Mouse (Mus musculus) spleen, postnatal 10 days (tissue): ENCODE results near the gene Cldn17.

Source experiments
- DNase-seq, 2 experiments: peaks; one replicate each; pipeline ENCODE4 v3.0.0; 2021 to 2022; ENCODE audit warnings: low spot score in 2 of 2

Gene Cldn17

GRCm38 (mm10) chr16:88506878-88507277 is at the start of gene Cldn17:
Cldn17 (minus strand) TSS chr16:88506978.
- no peak for DNase-seq

GRCm38 (mm10) chr16:88542488-88542887 is 35.7 kb upstream of the Cldn17 start:
- DNase-seq, result no peak

DNA sequence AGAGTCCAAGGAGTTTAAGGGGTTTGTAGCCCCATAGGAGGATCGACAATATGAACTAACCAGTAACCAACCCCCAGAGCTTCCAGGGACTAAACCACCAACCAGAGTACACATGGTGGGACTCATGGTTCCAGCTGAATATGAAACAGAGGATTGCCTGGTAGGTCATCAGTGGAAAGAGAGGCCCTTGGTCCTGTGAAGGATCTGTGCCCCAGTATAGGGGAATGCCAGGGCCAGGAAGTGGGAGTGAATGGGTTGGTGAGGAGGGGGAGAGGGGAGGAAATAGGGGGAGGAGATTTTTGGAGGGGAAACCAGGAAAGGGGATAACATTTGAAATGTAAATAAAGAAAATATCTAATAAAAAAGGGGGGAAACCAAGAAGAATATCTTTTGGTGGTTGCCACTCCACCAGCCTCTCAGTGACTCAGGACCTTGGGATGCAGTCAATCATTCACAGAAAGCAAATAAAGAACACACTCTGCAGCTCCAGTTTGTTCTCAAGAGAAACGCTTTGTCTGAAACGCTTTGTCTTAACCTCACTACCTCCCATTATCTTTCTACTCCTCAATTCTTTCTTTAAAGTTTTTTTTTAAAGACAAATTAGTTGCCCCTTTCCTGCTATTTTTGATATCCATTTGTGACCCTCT is 33.2 kb upstream of the Cldn17 start:
- no peak for DNase-seq

DNA sequence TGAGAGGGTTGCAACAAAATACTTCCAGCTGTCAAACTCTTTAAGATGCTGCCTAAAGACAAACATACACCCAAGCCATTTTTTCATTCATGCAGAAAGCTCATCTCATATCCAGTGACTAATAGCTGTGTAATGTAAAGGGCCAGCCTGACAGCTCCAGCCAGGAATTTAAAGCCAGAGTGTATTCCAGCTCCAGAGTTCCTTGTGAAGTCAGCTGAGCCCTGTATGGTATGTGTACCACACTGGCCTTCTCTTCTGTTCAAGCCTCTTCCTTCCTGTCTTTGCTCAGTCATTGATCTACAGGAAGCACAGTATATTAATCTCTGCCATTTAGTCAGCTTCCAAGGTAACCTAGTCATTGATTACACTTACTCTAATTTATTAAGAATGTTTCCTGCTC is 4.6 kb upstream of the Cldn17 start:
- DNase-seq, result no peak

GRCm38 (mm10) chr16:88508150-88508549 is 1.4 kb upstream of the Cldn17 start:
- no peak for DNase-seq

DNA sequence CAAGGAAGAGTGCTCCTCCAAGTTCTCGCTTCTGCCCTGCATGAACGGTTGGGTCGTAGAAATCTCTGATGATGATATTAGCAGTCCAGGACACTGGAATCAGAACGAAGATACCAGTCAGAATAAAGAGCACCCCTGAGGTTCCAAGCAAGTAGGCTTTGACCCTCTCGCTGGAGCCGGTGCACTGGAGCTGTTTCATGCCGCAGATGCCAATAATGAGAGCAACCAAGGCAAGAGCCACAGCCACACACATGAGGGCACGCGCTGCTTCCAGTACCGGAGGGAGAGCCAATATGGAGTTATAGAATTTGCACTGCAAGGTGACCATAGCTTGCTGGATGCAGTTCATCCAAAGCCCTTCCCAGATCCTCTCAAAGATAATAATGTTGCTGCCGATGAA is 440 bp downstream of the Cldn17 start:
- no peak for DNase-seq

DNA sequence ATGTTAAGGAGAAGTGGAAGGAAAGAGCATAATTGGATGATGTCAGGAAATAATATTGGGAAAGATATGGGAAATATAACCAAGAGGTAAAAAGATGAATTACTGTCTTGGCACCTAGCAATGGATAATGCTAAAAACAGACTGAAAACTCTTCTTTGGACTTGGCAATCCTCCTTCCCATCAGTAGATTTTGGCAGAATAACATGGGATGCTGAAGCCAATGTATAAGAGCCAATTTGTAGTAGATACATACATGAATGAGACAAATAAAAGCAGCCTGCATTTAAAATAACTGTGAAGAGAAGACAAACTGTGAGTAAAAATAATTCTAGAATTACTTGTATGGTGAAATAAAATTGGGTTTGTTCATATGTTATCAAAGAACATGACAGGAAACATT is 18.7 kb downstream of the Cldn17 start:
- no peak for DNase-seq

- no peak for DNase-seq
These were observed 26.6 kb downstream of the Cldn17 start for GRCm38 (mm10) chr16:88480011-88480774.

- DNase-seq, result no peak
These were observed 43.5 kb downstream of the Cldn17 start for GRCm38 (mm10) chr16:88463235-88463634.
